Mouse (Mus musculus): Measurements from ENCODE around the gene Ppfibp1. TPM values are rescaled to one million over a fixed set of nuclear protein-coding genes. Genes with fewer than 3 reads are reported as not detected.

Gene Ppfibp1
- total and polyA plus RNA-seq, 2 experiments: 6.9 to 20.8 TPM

DNA sequence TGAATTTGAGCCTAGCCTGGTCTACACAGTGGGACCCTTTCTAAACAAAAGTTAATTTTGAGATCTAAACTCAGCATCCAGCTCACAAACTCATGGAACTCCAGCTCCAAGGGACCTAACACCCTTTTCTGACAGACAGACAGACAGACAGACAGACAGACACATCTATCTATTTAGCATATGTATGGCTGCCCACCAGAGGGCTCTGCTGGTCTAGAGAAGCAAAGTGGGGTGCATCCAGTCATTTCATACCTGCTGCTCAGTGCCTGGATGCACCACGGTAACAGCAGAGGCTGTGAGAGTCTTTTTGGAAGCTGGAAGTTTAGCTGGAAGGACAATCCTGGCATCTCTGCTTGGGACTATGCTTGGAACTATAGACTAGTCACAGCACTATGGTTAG is 125.3 kb downstream of the Ppfibp1 start:
- Histone ChIP-seq H3K36me3 (ENCODE audit: control insufficient read depth, insufficient read depth, low read length) (peaks cover 58% of the 10 kb centered on the region), H3K27me3 (ENCODE audit: control insufficient read depth, insufficient read depth, low read length) (no peaks in the 10 kb centered on the region), H3K4me3 (ENCODE audit: insufficient read depth, low read depth, low read length) (no peak overlapping the region), H3K9ac (ENCODE audit: low read depth, low read length) (no peak overlapping the region), H3K27ac (replicated peaks; ENCODE audit: insufficient read depth, low read depth, low read length) (no peak overlapping the region), H3K79me2 (ENCODE audit: control insufficient read depth, insufficient read depth, low read length) (no peaks in the 10 kb centered on the region), H3K4me1 (ENCODE audit: control insufficient read depth, insufficient read depth, low read length) (no peaks in the 10 kb centered on the region)
- TF ChIP-seq CTCF (IDR thresholded peaks at IDR 0.05; ENCODE audit: low read depth, low read length) (no peak), POLR2A (IDR thresholded peaks at IDR 0.05; ENCODE audit: extremely low read depth, insufficient read depth, low read length) (no peak)
- WGBS: 96% methylated on average over 1 of the region's 1 CpGs
- no peak for DNase-seq (ENCODE audit: extremely low read depth, low read depth, low spot score)

DNA sequence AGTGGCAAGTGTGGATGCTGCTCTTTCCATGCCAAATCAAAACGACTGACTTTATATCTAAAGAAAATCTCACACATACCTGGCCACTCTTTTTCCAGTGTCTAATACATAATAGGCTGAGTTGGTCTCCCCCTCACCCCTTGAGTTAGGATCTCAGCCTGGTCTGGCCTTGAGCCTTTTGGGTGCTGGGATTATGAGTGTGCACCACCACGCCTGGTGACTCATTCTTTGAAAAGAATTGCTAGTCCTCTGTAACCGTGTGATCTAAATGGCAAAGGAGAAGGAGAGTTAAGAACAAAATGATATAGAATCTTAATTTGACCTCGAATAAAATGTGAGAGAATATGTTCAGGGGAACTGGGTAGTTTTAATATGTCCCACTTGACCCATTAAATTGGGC is 129.6 kb downstream of the Ppfibp1 start:
- DNase-seq (ENCODE audit: extremely low read depth, low read depth, low spot score): no peak
- TF ChIP-seq POLR2A (IDR thresholded peaks at IDR 0.05; ENCODE audit: extremely low read depth, insufficient read depth, low read length) (no peak), CTCF (IDR thresholded peaks at IDR 0.05; ENCODE audit: low read depth, low read length) (no peak)
- Histone ChIP-seq H3K4me1 (ENCODE audit: control insufficient read depth, insufficient read depth, low read length) (no peaks in the 10 kb centered on the region), H3K4me3 (ENCODE audit: insufficient read depth, low read depth, low read length) (no peak overlapping the region), H3K36me3 (ENCODE audit: control insufficient read depth, insufficient read depth, low read length) (peaks cover 56% of the 10 kb centered on the region), H3K27me3 (ENCODE audit: control insufficient read depth, insufficient read depth, low read length) (no peaks in the 10 kb centered on the region), H3K9ac (ENCODE audit: low read depth, low read length) (no peak overlapping the region), H3K27ac (replicated peaks; ENCODE audit: insufficient read depth, low read depth, low read length) (no peak overlapping the region), H3K79me2 (ENCODE audit: control insufficient read depth, insufficient read depth, low read length) (no peaks in the 10 kb centered on the region)
- WGBS: 96% methylated on average over 4 of the region's 4 CpGs

DNA sequence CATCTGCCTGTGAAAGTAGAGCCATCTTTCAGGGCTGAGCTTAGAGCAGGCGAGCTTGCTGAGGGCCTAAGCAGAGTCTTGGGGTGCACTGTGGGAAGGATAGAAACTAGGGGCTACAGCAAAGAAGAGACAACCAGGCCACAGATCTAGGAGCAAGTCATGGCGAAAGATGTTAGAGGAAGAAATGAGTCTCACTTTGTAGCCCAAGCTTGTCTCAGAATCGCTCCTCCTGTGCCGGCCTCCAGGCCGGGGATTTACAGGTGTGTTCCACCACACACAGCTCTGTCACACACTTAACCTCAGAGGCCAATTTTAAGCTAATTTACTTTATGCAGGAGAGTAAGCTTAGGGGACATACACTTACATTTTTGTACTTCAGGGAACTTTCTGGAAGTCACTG is 130.1 kb downstream of the Ppfibp1 start:
- 96% methylated on average over 5 of the region's 5 CpGs for WGBS
- DNase-seq (ENCODE audit: extremely low read depth, low read depth, low spot score): no peak
- peaks cover 56% of the 10 kb centered on the region for H3K36me3 ChIP-seq (ENCODE audit: control insufficient read depth, insufficient read depth, low read length)

DNA sequence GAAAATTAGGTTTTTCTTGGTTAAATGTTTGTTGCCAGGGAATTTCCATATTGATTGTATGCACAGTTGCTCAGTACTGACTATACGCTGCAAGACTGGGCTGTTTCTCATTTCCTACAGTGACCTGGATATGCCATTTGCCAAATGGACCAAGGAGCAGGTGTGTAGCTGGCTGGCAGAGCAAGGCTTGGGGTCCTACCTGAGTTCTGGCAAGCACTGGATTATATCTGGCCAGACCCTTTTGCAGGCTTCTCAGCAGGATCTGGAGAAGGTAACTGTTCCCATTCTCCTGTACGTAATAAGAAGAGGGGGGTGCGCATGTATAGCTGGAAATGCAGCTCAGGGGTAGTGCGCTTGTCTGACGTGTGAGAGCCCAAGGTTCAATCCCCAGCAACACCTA is 132.9 kb downstream of the Ppfibp1 start:
- no peak overlapping the region for H3K27ac ChIP-seq (replicated peaks; ENCODE audit: insufficient read depth, low read depth, low read length)
- H3K36me3 ChIP-seq (ENCODE audit: control insufficient read depth, insufficient read depth, low read length): peaks cover 43% of the 10 kb centered on the region
- no peak overlapping the region for H3K4me3 ChIP-seq (ENCODE audit: insufficient read depth, low read depth, low read length)
- no peak for TF ChIP-seq POLR2A (IDR thresholded peaks at IDR 0.05; ENCODE audit: extremely low read depth, insufficient read depth, low read length)
- TF ChIP-seq CTCF (IDR thresholded peaks at IDR 0.05; ENCODE audit: low read depth, low read length): no peak
- H3K79me2 ChIP-seq (ENCODE audit: control insufficient read depth, insufficient read depth, low read length): no peaks in the 10 kb centered on the region
- DNase-seq (ENCODE audit: extremely low read depth, low read depth, low spot score): no peak
- H3K9ac ChIP-seq (ENCODE audit: low read depth, low read length): no peak overlapping the region
- no peaks in the 10 kb centered on the region for H3K4me1 ChIP-seq (ENCODE audit: control insufficient read depth, insufficient read depth, low read length)
- no peaks in the 10 kb centered on the region for H3K27me3 ChIP-seq (ENCODE audit: control insufficient read depth, insufficient read depth, low read length)
- WGBS: 93% methylated on average over 5 of the region's 5 CpGs

More for the DNA sequence above, 130.1 kb downstream of the Ppfibp1 start:
- H3K79me2 ChIP-seq (ENCODE audit: control insufficient read depth, insufficient read depth, low read length): no peaks in the 10 kb centered on the region
- no peak overlapping the region for H3K9ac ChIP-seq (ENCODE audit: low read depth, low read length)
- no peaks in the 10 kb centered on the region for H3K4me1 ChIP-seq (ENCODE audit: control insufficient read depth, insufficient read depth, low read length)
- H3K27me3 ChIP-seq (ENCODE audit: control insufficient read depth, insufficient read depth, low read length): no peaks in the 10 kb centered on the region
- H3K27ac ChIP-seq (replicated peaks; ENCODE audit: insufficient read depth, low read depth, low read length): no peak overlapping the region
- TF ChIP-seq CTCF (IDR thresholded peaks at IDR 0.05; ENCODE audit: low read depth, low read length) (no peak), POLR2A (IDR thresholded peaks at IDR 0.05; ENCODE audit: extremely low read depth, insufficient read depth, low read length) (no peak)
- no peak overlapping the region for H3K4me3 ChIP-seq (ENCODE audit: insufficient read depth, low read depth, low read length)

DNA sequence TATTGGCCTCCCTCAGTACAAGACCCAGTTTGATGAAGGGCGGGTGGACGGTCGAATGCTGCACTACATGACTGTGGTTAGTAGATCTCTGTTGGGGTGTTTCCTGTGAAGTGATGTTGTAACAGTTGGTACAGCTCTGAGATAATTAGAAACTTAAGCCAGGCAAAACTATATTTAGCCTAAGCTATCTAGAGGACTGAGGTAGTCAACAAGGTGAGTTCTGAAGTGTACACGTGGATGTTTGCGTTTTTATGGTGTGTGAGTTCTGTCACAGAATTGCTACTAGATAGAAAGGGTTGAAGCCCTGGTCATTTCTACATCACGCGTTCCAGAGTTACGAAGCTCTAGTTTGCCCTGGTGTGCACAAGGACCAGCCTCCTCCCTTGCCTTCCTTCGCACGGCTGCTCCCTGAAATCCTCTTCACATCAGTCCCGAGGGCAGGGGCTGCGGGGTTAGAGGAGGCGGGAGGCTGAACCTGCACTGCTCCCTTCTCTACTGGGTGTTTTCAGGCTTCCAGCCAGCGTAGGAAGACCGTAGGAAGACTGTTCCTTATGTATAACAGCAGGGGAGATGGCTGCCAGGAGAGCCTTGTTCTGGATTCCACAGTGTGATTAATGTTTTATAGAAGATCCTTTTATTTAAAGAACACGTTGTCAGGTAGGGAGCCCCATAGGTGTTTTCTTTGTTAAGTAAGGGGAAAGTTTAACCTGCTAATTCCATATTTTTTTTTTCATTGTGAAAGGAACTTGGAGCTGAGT is 134.3 kb downstream of the Ppfibp1 start:
- 92% methylated on average over 16 of the region's 16 CpGs for WGBS
- Histone ChIP-seq H3K79me2 (ENCODE audit: control insufficient read depth, insufficient read depth, low read length) (no peaks in the 10 kb centered on the region), H3K36me3 (ENCODE audit: control insufficient read depth, insufficient read depth, low read length) (peaks cover 50% of the 10 kb centered on the region), H3K27me3 (ENCODE audit: control insufficient read depth, insufficient read depth, low read length) (no peaks in the 10 kb centered on the region), H3K4me3 (ENCODE audit: insufficient read depth, low read depth, low read length) (no peak overlapping the region), H3K4me1 (ENCODE audit: control insufficient read depth, insufficient read depth, low read length) (no peaks in the 10 kb centered on the region), H3K27ac (replicated peaks; ENCODE audit: insufficient read depth, low read depth, low read length) (no peak overlapping the region), H3K9ac (ENCODE audit: low read depth, low read length) (no peak overlapping the region)
- no peak for DNase-seq (ENCODE audit: extremely low read depth, low read depth, low spot score)
- TF ChIP-seq POLR2A (IDR thresholded peaks at IDR 0.05; ENCODE audit: extremely low read depth, insufficient read depth, low read length) (no peak), CTCF (IDR thresholded peaks at IDR 0.05; ENCODE audit: low read depth, low read length) (no peak)

DNA sequence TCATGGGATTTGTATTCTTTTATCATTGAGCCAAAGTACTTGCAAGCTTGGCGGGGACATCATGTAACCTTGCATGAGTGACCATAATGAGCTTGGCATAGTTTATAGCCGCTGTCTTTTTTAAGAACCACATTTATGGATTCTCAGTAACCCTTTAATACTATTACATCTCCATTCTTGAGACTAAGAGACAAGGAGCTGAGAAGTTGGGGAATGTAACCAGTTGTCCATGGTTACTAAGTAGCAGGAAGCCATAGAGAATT is 134.8 kb downstream of the Ppfibp1 start:
- H3K27ac ChIP-seq (replicated peaks; ENCODE audit: insufficient read depth, low read depth, low read length): no peak overlapping the region
- H3K79me2 ChIP-seq (ENCODE audit: control insufficient read depth, insufficient read depth, low read length): no peaks in the 10 kb centered on the region
- H3K4me1 ChIP-seq (ENCODE audit: control insufficient read depth, insufficient read depth, low read length): no peaks in the 10 kb centered on the region
- WGBS: 92% methylated on average over 2 of the region's 2 CpGs
- DNase-seq (ENCODE audit: extremely low read depth, low read depth, low spot score): no peak
- no peak overlapping the region for H3K9ac ChIP-seq (ENCODE audit: low read depth, low read length)
- H3K27me3 ChIP-seq (ENCODE audit: control insufficient read depth, insufficient read depth, low read length): no peaks in the 10 kb centered on the region
- TF ChIP-seq CTCF (IDR thresholded peaks at IDR 0.05; ENCODE audit: low read depth, low read length) (no peak), POLR2A (IDR thresholded peaks at IDR 0.05; ENCODE audit: extremely low read depth, insufficient read depth, low read length) (no peak)
- H3K4me3 ChIP-seq (ENCODE audit: insufficient read depth, low read depth, low read length): no peak overlapping the region
- peaks cover 48% of the 10 kb centered on the region for H3K36me3 ChIP-seq (ENCODE audit: control insufficient read depth, insufficient read depth, low read length)
